Comparison of ENCODE assay signal across 10 mouse cellular contexts in genomic region chr1:151079614-151080360, GRCm38 (mm10).
DNase-seq lines count a peak whose midpoint lies in the region; ATAC-seq lines count a peak whose summit lies in the region.
"Had no signal": no experiment of that assay in that cellular context is flagged by ENCODE, and none has a peak within 500 bp of the region (broad histone marks: within the 10 kb centered on the region; RNA-seq: fewer than 3 reads in every experiment).

No protein-coding gene starts in this region.

- no peak overlapping the region for H3K4me2 ChIP-seq in forebrain, embryonic 13.5 days
- no peak overlapping the region for H3K4me2 ChIP-seq in forebrain, embryonic 12.5 days
- no peak overlapping the region for H3K4me2 ChIP-seq in kidney, embryonic 15.5 days
- H3K4me2 ChIP-seq in liver, embryonic 16.5 days (ENCODE audit: low read depth, low read length), result peak overlapping the region; percentile 67

- no peaks in the 10 kb centered on the region for H3K9me3 ChIP-seq in forebrain, embryonic 13.5 days (replicated peaks)
- no peaks in the 10 kb centered on the region for H3K9me3 ChIP-seq in forebrain, embryonic 12.5 days
- no peaks in the 10 kb centered on the region for H3K9me3 ChIP-seq in kidney, embryonic 15.5 days (replicated peaks)
- H3K9me3 ChIP-seq in liver, embryonic 16.5 days (replicated peaks; ENCODE audit: control insufficient read depth, low read length), result no peaks in the 10 kb centered on the region

- no peak overlapping the region for H3K27ac ChIP-seq in forebrain, embryonic 13.5 days
- H3K27ac ChIP-seq in forebrain, embryonic 12.5 days, result no peak overlapping the region
- peak overlapping the region; percentile 58 for H3K27ac ChIP-seq in kidney, embryonic 15.5 days
- peak overlapping the region; percentile 85 for H3K27ac ChIP-seq in liver, embryonic 16.5 days (ENCODE audit: low read length)
- H3K27ac ChIP-seq: left cerebral cortex, adult 2 months had no signal

- no peaks in the 10 kb centered on the region for H3K27me3 ChIP-seq in forebrain, embryonic 13.5 days
- H3K27me3 ChIP-seq in forebrain, embryonic 12.5 days, result no peaks in the 10 kb centered on the region
- no peaks in the 10 kb centered on the region for H3K27me3 ChIP-seq in kidney, embryonic 15.5 days
- H3K27me3 ChIP-seq in liver, embryonic 16.5 days (ENCODE audit: control insufficient read depth, insufficient read depth, low read depth, low read length), result no peaks in the 10 kb centered on the region
- H3K27me3 ChIP-seq: Patski had no signal

- H3K9ac ChIP-seq in forebrain, embryonic 13.5 days, result no peak overlapping the region
- H3K9ac ChIP-seq in forebrain, embryonic 12.5 days, result no peak overlapping the region
- H3K9ac ChIP-seq in kidney, embryonic 15.5 days, result no peak overlapping the region
- H3K9ac ChIP-seq in liver, embryonic 16.5 days (ENCODE audit: low read depth, low read length), result peak overlapping the region; percentile 55

- intact Hi-C loops in gastrocnemius, postnatal 36 days (cut with DNase I), result loop anchor here (2.0 kb wide), 1 partner anchor 265 kb away; the partner anchor contains the start of gene Ivns1abp

- no peak overlapping the region for H3K4me3 ChIP-seq in forebrain, embryonic 13.5 days
- no peak overlapping the region for H3K4me3 ChIP-seq in forebrain, embryonic 12.5 days (replicated peaks)
- H3K4me3 ChIP-seq in kidney, embryonic 15.5 days (replicated peaks), result no peak overlapping the region
- peak overlapping the region; percentile 33 for H3K4me3 ChIP-seq in liver, embryonic 16.5 days (ENCODE audit: low read depth, low read length)
- H3K4me3 ChIP-seq: left cerebral cortex, adult 2 months had no signal

- DNase-seq in kidney, postnatal 10 days, result no peak
- peak; percentile 78 for DNase-seq in c-Kit-positive CD71-positive TER-119-positive erythroid progenitor cells, embryonic 14.5 days (ENCODE audit: low spot score)
- DNase-seq in gastrocnemius, postnatal 36 days, result no peak
- DNase-seq in adipocyte (ENCODE audit: low spot score), result no peak

- H3K36me3 ChIP-seq in forebrain, embryonic 13.5 days (ENCODE audit: poor library complexity, severe bottlenecking), result no peaks in the 10 kb centered on the region
- H3K36me3 ChIP-seq in forebrain, embryonic 12.5 days (replicated peaks), result no peaks in the 10 kb centered on the region
- no peaks in the 10 kb centered on the region for H3K36me3 ChIP-seq in kidney, embryonic 15.5 days
- H3K36me3 ChIP-seq in liver, embryonic 16.5 days (ENCODE audit: control insufficient read depth, insufficient read depth), result no peaks in the 10 kb centered on the region

- ATAC-seq in forebrain, embryonic 13.5 days, result peak; percentile 22; the same call in 1 of the 2 replicates
- no peak for ATAC-seq in forebrain, embryonic 12.5 days (ENCODE audit: low FRiP score)
- peak; percentile 52 for ATAC-seq in kidney, embryonic 15.5 days (replicated peaks; ENCODE audit: low FRiP score)
- peak; percentile 92 for ATAC-seq in liver, embryonic 16.5 days (ENCODE audit: low read depth)
- ATAC-seq: Patski had no signal

- 79% methylated on average over 15 of the region's 15 CpGs for WGBS in forebrain, embryonic 13.5 days
- 81% methylated on average over 15 of the region's 15 CpGs for WGBS in forebrain, embryonic 12.5 days
- 66% methylated on average over 15 of the region's 15 CpGs for WGBS in kidney, embryonic 15.5 days
- WGBS in liver, embryonic 16.5 days (ENCODE audit: insufficient replicate concordance), result 31% methylated on average over 15 of the region's 15 CpGs

- H3K4me1 ChIP-seq in forebrain, embryonic 13.5 days, result no peaks in the 10 kb centered on the region
- no peaks in the 10 kb centered on the region for H3K4me1 ChIP-seq in forebrain, embryonic 12.5 days
- peaks cover 22% of the 10 kb centered on the region for H3K4me1 ChIP-seq in kidney, embryonic 15.5 days
- H3K4me1 ChIP-seq in liver, embryonic 16.5 days (ENCODE audit: control insufficient read depth, low read depth, low read length), result peaks cover 26% of the 10 kb centered on the region

Comparison
In these comparisons a context has a peak if more than half of its experiments do, and no peak if none do; other contexts are left out.
1. H3K27ac ChIP-seq: peak in kidney, embryonic 15.5 days (single experiment) and liver, embryonic 16.5 days (single experiment); none in forebrain, embryonic 13.5 days (single experiment) and forebrain, embryonic 12.5 days (single experiment).